9 mouse cellular contexts compared by ENCODE assay signal in genomic region chr6:37895646-37896435, GRCm38 (mm10). TPM values are rescaled to one million over a fixed set of nuclear protein-coding genes. Genes with fewer than 3 reads are reported as not detected.
A peak's percentile ranks its signal among the peaks of the same experiment; 100 is the strongest.
DNase-seq lines count a peak whose midpoint lies in the region; ATAC-seq lines count a peak whose summit lies in the region.
"Had no signal": no experiment of that assay in that cellular context is flagged by ENCODE, and none has a peak within 500 bp of the region (broad histone marks: within the 10 kb centered on the region; RNA-seq: fewer than 3 reads in every experiment).

No protein-coding gene starts in this region.

- H3K4me3 ChIP-seq in heart, embryonic 13.5 days = no peak overlapping the region
- H3K4me3 ChIP-seq in stomach, embryonic 14.5 days (ENCODE audit: low read depth, low read length) = no peak overlapping the region
- H3K4me3 ChIP-seq: liver, embryonic 13.5 days had no signal

- peaks cover 1% of the 10 kb centered on the region; the same call in 1 of the 2 replicates for H3K9me3 ChIP-seq in heart, embryonic 13.5 days
- no peaks in the 10 kb centered on the region; the same call in 1 of the 2 replicates for H3K9me3 ChIP-seq in stomach, embryonic 14.5 days (ENCODE audit: control insufficient read depth, low read depth, low read length)
- H3K9me3 ChIP-seq: liver, embryonic 13.5 days had no signal

- peaks cover 7% of the 10 kb centered on the region for H3K36me3 ChIP-seq in heart, embryonic 13.5 days
- H3K36me3 ChIP-seq in stomach, embryonic 14.5 days (ENCODE audit: control insufficient read depth, insufficient read depth, low read length) = no peaks in the 10 kb centered on the region
- H3K36me3 ChIP-seq: liver, embryonic 13.5 days had no signal

- no peak overlapping the region for H3K4me2 ChIP-seq in heart, embryonic 13.5 days
- no peak overlapping the region for H3K4me2 ChIP-seq in stomach, embryonic 14.5 days (replicated peaks; ENCODE audit: low read depth, low read length)
- H3K4me2 ChIP-seq: liver, embryonic 13.5 days had no signal

- H3K9ac ChIP-seq in heart, embryonic 13.5 days = peak overlapping the region; percentile 40; the same call in 1 of the 2 replicates
- H3K9ac ChIP-seq in stomach, embryonic 14.5 days (replicated peaks; ENCODE audit: low read depth, low read length) = no peak overlapping the region
- H3K9ac ChIP-seq: liver, embryonic 13.5 days had no signal

- H3K4me1 ChIP-seq in heart, embryonic 13.5 days = peaks cover 20% of the 10 kb centered on the region
- H3K4me1 ChIP-seq in stomach, embryonic 14.5 days (ENCODE audit: control insufficient read depth, insufficient read depth, low read length) = peaks cover 8% of the 10 kb centered on the region; the same call in 1 of the 2 replicates

- peak; percentile 28 for DNase-seq in embryo, embryonic 11 days
- no peak for DNase-seq in embryo, embryonic 10.5 days (ENCODE audit: low spot score)
- peak; percentile 80 for DNase-seq in A20 (ENCODE audit: low read depth, low spot score)
- peak; percentile 16 for DNase-seq in cerebellum, adult 9-11 months
- DNase-seq in kidney, postnatal 14 days = peak; percentile 70
- DNase-seq in lung, postnatal 4 days = peak; percentile 52 to 56
- DNase-seq: liver, embryonic 13.5 days had no signal

- H3K27me3 ChIP-seq in heart, embryonic 13.5 days (replicated peaks) = no peaks in the 10 kb centered on the region
- no peaks in the 10 kb centered on the region for H3K27me3 ChIP-seq in stomach, embryonic 14.5 days (ENCODE audit: control insufficient read depth, insufficient read depth, low read length)
- H3K27me3 ChIP-seq: liver, embryonic 13.5 days had no signal

- WGBS in heart, embryonic 13.5 days = 72% methylated on average over 5 of the region's 5 CpGs
- WGBS in stomach, embryonic 14.5 days = 62% methylated on average over 5 of the region's 5 CpGs

- peak overlapping the region; percentile 70 for H3K27ac ChIP-seq in heart, embryonic 13.5 days (replicated peaks)
- peak overlapping the region; percentile 49; the same call in 1 of the 2 replicates for H3K27ac ChIP-seq in stomach, embryonic 14.5 days (ENCODE audit: low read length)
- H3K27ac ChIP-seq: liver, embryonic 13.5 days had no signal

- ATAC-seq in heart, embryonic 13.5 days (ENCODE audit: extremely low read depth, insufficient number of reproducible peaks, low FRiP score, low TSS enrichment) = 0 out of 2 replicates have a peak, but pooled peaks have one; percentile 19
- ATAC-seq in stomach, embryonic 14.5 days (ENCODE audit: insufficient number of reproducible peaks, insufficient read depth, low FRiP score, low read depth) = peak; percentile 71; the same call in 1 of the 2 replicates

RNA-seq across cellular contexts. Expression of gene Trim24, which starts 25.2 kb away (rescaled TPM):
- polyA plus RNA-seq in heart, embryonic 13.5 days (2015; fragmentation: Nextera tagmentation; extraction: Ambion mirVana) = 9.3 and 10.0 TPM in 2 replicates
- 26.7 and 26.9 TPM in 2 replicates for polyA plus RNA-seq in stomach, embryonic 14.5 days (2014; fragmentation: Nextera tagmentation; extraction: Ambion mirVana)
